Mouse (Mus musculus) left cerebral cortex, postnatal 14 days (tissue): ENCODE data around the gene Limch1. TPM values are rescaled to one million over a fixed set of nuclear protein-coding genes. Genes with fewer than 3 reads are reported as not detected.
A peak's percentile ranks its signal among the peaks of the same experiment; 100 is the strongest.

ENCODE experiments used
- DNase-seq, 2 experiments: peaks; one replicate each; pipeline ENCODE4 v3.0.0; 2021 to 2022; ENCODE audit warnings: low spot score in 2 of 2, mixed read lengths in 1 of 2
- intact Hi-C: fragments of 180-260 bp; cut with DNase I; formaldehyde crosslinking; loops from one replicate; pipeline ENCODE4 v1.15.1; 2025
- total RNA-seq, 2 experiments: library from RNA; stranded (reverse); gene quantifications; 2 replicates each; pipeline ENCODE4 v1.2.3; 2021

The Limch1 gene
- total RNA-seq, 2 experiments from 2014 or later: 101 TPM

DNA sequence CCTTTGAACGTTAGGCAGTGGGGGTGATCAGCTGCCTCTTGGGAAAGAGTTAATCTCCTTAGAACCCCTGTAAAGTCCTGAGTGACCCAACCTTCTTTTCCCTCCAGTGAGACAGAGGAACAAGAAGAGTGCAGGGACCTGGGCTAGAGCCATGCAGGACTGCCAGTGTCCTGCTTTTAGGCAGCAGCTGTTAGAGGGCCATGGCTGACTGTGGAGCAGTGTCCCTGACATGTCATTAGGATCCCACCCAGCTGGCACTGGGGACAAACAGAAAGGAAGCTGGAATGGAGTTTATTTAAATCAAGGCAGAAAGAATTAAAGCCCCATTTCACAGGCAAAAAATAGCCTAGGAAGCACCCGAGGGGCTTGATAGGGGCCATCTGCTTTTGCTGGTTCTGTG is 64.8 kb downstream of the Limch1 start:
- no peak for DNase-seq
- intact Hi-C loops: no loop called here

- intact Hi-C loops: no loop called here
- no peak for DNase-seq
Measured at GRCm38 (mm10) chr5:66814674-66815073, 69.0 kb downstream of the Limch1 start.

DNA sequence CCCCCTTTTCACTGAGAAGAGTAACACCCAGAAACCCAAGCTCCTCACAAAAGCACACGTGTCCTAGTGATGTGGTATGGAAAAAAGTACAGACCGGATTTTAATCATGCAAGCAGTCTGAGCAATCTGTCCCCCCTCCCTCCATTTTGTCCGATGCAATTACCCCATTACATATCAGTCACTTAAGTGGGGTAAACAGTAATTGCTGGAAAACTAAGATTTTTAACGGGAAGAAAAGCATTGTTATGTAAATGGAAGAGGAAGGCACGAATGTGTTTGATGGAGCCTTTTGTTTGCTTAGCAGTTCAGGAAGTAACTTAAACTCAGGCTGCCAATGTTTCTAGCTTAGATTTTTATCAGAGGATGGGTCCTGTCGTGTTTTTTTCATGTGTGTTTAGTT is 70.2 kb downstream of the Limch1 start:
- DNase-seq: no peak
- intact Hi-C loops: no loop called here

- intact Hi-C loops: no loop called here
- DNase-seq: no peak
Measured at GRCm38 (mm10) chr5:66816751-66817150, 71.1 kb downstream of the Limch1 start.

DNA sequence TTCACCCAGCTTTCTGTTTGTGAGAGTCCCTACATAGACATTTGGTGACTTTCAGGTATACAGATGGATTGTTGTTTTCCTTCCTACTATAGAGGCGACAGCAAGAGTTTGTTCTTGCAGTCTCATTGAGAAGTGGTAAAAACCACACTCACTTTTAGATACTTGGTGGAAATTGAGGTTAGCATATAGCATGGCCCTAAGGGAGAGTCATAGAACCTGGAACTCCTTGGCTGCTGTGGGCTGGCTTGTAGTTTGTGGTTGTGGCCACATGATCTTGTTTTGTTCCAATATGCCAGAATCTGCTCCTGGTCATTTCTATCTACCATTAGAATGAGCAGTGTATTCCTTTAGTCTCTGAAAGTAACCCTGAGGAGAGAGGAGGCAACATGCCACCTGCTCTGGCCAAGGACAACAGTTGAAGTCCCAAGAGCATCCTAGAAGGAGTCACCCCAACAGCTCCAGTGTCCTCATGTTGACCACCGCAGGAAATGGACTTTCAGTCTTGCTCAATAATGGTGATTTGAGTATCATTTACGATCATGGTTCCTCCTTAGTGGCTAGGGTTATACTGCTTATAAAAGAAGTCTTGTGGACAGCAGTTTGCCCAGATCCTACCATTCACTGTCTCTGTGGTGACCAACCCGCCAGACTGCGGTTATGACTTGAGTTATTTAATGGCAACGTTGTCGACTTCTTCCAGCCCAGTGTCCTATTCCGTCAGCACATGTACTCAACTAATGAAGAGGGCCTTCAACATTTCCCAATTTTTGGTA is 71.7 kb downstream of the Limch1 start:
- intact Hi-C loops: no loop called here
- DNase-seq: no peak

- DNase-seq: no peak
- intact Hi-C loops: no loop called here
Measured at GRCm38 (mm10) chr5:66822500-66823205, 77.0 kb downstream of the Limch1 start.

DNA sequence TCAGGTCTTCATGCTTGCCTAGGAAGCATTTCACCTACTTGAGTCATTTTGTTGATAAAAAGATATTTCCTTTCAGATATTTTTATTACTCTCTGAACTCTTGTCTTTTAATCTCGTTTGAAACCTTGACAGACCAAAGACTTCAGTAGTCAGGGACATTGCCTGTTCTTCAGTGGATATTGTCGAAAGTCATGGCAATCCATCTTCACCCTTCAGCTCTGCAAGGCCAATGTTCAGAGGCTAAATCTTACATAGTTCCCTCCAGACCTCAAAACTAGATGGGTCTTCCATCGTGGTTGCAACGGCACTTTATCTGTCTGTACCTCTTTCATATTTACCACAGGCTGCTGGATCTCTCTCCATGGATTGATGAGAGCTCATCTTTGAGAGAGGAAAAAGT is 80.0 kb downstream of the Limch1 start:
- intact Hi-C loops: no loop called here
- DNase-seq: no peak

DNA sequence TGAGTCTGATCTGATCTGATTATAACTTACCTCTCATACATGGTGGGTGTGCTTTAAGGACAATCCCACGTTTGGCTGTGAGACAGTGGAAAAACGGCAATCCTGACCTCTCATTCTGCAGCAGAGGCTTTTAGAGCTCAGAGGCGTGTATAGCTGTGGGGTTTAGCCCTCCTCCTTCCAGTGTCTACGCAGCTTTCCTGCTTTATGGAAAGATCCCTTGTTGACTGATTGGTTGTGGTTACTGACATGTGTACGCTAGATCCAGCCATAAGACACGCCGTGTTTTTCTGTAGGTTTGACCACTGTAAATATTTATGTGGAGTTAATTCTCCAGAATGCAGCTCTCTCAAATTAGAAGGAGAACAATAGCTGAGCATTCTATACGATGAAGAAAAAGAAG is 81.2 kb downstream of the Limch1 start:
- intact Hi-C loops: no loop called here
- DNase-seq: no peak

DNA sequence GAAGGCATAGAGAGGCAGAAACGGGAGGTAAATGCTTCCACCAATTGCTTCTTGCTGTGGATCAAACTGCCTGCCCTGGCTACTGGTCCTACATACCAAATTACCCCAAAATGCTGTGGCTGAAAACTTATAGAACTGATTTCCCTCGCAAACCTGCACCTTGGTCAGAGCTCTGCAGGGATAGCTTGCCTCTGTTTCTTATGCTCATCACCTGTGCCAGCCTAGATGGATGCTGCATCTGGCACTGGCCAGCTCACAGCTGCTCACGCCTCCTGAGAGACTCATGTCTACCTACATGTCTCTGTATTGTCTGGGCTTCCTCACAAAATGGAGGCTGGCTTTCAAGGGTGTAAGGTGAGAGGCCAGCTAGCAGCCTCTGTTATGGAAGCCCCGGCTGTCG is 83.9 kb downstream of the Limch1 start:
- DNase-seq: no peak
- intact Hi-C loops: no loop called here

GRCm38 (mm10) chr5:66830206-66830605 is 84.6 kb downstream of the Limch1 start:
- no peak for DNase-seq
- intact Hi-C loops: no loop called here

DNA sequence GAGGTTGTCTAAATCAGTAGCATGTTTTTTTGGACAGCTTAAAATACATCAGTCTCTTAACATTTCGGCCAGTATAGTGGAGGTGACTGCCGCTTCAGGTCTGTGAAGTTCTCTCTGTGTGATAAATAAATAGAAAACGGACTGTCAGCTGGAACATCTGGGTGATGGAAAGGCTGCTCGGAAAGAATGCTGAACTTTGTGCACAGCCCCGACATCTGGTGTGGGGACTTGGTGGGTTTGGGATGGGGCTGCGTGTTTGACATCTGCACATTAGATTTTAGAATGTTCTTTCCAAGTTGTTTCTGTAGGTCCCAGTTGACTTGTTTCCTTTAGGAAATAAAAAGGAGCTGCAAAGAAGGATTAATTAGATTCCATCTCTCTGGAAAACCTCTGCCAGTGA is 89.1 kb downstream of the Limch1 start:
- no peak for DNase-seq
- intact Hi-C loops: no loop called here

DNA sequence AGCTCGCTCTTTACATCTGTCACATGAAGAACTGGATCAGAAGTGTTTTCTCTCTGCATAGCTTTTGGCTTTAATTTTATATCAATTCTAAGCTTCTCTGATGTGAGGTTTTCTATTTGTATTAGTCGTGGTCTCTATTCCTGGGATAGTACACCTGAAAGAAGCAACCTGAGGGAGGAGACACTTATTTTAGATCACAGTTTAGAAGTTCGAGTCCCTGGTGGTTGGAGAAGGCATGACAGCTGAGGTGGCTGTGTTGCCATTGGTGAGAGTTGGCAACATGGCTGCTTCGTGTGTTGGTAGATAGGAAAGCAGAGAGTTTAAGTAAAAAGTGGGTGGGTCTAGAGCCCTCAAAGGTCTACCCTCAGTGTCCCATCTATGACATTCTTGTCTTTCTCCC is 91.3 kb downstream of the Limch1 start:
- no peak for DNase-seq
- intact Hi-C loops: no loop called here

DNA sequence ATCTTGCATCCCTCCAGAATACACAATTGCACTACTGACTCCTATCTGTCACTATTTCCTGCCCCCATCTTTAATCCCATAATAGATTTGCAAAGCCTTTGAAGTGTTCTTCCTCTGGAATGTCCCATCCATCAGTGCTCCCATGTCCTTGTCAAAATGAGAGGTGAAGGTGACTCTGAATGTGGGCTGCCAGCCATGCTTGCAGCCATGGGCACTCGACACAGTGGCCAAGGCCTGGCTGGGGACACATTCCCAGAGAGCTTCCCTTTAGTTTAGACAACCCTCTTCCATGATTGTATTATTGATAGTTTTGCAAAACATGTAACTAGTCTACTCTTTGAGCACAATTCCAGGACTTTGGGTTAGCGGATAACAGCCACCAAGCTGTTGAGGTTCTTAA is 96.3 kb downstream of the Limch1 start:
- intact Hi-C loops: no loop called here
- DNase-seq: no peak

- intact Hi-C loops: no loop called here
- no peak for DNase-seq
Measured at GRCm38 (mm10) chr5:66842776-66843175, 97.1 kb downstream of the Limch1 start.

DNA sequence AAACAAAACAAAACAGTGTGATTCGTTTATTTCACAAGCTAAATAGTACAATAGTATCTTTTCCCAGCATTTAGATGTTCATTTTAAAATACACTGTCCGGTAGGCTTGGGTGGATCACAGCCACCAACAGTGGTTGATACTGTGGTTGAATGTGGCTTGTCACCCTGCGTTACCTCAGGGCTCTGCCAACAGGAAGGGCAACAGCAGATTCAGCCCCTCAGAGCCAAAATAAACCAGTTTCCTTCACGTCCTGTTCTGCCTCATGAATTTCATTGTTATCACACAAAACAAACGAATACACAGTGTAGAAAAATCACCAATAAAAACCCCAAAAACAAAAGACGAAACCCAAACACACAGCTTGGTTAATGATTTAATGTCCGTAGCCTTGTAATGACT is 102.5 kb downstream of the Limch1 start:
- intact Hi-C loops: no loop called here
- no peak for DNase-seq

DNA sequence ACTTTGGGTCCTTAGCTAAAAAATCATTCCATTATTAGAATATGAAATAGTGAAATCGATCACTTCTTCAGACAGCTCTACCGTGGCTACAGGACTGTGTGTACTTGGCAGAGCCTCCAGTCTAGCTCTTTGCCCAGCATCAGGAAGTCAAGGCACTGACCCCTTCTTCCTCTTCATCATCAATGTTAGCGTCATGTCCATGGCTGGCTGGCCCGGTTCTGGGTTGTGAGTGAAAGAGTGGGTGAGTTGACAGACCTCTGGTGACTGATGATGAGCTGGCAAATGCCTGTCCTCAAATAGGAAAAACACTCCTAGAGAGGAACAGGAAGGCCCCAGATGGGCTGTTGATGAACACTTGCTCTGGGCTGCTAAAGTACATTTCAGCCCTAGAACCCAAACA is 103.5 kb downstream of the Limch1 start:
- intact Hi-C loops: no loop called here
- DNase-seq: no peak

DNA sequence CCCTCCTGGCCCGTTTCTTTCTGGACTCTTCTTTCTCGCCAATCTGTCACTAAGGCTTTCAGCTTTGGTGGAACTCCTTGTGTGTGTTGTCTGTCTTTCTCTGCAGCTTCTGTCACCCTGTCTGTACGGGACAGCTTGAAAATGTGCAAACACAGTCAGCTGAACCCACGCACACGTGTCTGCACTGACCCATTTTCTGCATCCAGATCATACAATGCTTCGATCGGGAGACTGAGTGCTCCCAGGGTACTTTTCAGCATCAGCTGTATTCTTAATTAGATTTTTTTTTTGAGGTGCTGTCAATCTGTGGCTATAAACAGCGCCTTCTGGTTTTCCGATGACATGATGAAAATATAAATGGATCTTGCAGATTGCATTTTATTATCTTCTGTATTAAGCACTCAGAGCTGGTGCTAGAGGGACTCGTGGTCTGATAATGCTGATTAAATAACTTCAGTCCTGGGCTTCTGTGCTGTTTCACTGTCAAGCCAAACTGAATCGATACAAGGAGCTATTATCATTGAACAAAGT is 105.2 kb downstream of the Limch1 start:
- intact Hi-C loops: no loop called here
- peak; percentile 35 to 45 for DNase-seq

- no peak for DNase-seq
- intact Hi-C loops: no loop called here
Measured at GRCm38 (mm10) chr5:66851708-66852107, 106.1 kb downstream of the Limch1 start.

DNA sequence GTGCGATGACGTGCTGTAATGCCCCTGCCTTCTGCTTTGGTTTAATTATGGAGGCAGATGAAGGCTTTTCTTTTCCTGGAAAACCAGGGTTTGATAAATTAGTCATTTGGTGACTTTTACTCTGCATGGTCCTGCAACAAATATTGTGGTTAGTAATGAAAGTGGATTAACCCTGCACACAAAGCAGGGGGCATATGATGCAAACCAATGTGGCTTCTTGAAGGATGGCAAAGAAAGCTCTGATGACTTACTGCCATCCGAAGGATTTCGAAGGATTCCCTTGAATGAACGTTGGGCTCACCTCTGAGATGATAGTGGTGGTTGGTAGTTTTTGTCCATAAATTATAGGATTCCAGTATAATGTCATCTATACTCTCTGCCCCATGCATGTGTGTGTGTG is 108.6 kb downstream of the Limch1 start:
- intact Hi-C loops: no loop called here
- DNase-seq: no peak

DNA sequence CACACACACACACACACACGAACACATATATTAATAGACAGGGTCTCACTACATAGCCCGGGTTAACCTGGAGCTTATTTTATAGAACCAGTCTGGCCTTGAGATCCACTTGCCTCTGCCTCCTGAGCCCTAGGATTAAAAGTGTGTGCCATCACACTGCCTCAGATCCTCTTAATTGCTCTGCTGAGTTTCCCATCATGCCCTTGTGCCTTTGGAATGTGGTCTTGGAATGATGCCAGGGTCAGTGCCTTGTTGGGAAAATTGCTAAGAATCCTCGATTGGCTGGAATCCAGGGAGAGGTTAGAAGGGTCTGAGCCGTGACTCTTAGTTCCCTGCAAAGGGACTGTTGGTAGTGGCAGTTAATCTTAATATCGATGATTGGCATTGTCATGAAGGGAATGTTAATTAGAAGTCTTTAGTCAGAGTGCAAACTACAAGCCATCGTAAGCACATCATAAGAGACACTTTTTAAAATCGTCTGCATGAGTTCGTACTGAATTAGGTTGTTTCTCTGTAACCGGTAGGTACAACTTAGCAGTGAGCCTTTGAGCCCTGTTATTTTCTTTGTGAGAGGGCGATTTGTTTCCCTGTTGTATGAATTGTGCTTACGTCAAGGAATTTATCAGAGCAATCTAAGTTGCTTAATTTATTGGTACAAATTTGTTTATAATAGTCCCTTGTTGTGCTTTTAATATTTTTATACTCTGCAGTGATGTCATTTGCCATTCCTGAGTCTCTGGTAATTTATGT is 109.9 kb downstream of the Limch1 start:
- no peak for DNase-seq
- intact Hi-C loops: no loop called here
